Mouse (Mus musculus): ENCODE data around the gene Gm17349. TPM values are rescaled to one million over a fixed set of nuclear protein-coding genes. Genes with fewer than 3 reads are reported as not detected.
A peak's percentile ranks its signal among the peaks of the same experiment; 100 is the strongest.
"Not testable (repeated sequence)": the region's sequence is repeated elsewhere in the genome, so short reads cannot be mapped to it uniquely, and the experiment has no call there.

The Gm17349 gene
- not detected for polyA plus RNA-seq (2017; shearing (Covaris generic))

DNA sequence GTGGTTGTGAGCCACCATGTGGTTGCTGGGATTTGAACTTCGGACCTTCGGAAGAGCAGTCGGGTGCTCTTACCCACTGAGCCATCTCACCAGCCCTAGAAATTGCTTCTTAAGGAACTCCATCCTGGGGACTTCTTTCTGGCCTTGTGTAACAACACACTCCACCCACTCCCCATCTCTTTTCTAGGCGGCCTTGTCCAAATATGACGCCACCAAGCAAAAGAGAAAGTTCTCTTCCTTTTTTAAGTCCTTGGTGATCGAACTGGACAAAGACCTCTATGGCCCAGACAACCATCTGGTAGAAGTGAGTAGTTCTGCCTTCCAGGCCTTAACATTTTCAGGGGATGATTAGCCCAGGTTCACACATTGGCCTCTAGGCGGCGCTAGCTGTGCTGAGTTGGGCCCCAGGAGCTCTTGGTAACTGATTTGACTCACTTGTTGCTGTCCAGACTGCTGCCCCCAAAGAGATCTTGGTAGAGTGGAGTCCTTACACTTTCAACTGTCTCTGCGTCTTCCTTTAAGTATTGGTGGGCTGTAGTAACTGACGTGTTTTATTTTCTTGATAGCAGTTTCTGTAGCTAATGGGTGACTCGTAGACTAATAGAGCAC is at the start of gene Gm17349:
Gene Gm17349 (minus strand): TSS at position 51 of the 609 bp plus-strand sequence.
- ATAC-seq = peak; percentile 42

DNA sequence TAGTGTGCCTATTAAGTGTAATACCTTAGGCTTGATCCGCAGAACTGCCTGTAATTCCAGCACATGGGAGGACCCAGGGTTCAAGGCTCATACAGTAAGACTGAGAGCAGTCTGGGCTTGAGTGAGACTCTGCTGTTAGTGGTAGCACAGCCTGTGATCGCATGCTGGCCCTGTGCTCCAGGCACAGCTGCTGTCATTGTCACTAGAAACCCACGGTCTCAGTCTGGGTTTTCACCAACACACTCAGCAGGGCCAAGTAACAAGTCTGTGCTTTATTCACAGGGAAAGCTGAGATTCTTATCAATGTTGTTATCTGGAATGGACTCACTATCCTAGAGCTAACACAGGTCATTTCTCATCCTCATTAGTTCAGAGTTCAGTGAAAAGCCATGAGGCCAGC is 48.9 kb upstream of the Gm17349 start:
- no peak for ATAC-seq

DNA sequence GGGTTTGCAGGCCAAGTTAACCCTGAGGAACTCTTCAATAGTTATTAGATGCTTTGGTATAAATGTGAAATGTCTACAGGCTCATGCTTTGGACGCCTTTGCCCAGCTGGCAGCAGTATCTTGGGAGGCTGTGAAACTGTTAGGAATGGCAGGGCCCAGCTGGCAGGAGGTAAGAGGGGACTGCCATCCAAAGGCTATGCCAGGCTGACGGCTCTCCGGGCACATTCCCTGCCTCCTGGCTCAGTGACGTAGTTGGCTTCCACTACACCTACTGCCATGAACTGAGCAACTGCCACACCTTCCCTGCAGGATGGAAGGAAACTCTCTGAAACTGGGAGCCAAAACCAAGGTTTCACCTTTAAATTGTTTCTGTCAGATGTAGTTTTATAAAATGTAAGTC is 34.9 kb upstream of the Gm17349 start:
- ATAC-seq = no peak

GRCm38 (mm10) chr15:99736675-99737074 is 31.4 kb upstream of the Gm17349 start:
- ATAC-seq = no peak

GRCm38 (mm10) chr15:99735631-99736030 is 30.3 kb upstream of the Gm17349 start:
- ATAC-seq = no peak

DNA sequence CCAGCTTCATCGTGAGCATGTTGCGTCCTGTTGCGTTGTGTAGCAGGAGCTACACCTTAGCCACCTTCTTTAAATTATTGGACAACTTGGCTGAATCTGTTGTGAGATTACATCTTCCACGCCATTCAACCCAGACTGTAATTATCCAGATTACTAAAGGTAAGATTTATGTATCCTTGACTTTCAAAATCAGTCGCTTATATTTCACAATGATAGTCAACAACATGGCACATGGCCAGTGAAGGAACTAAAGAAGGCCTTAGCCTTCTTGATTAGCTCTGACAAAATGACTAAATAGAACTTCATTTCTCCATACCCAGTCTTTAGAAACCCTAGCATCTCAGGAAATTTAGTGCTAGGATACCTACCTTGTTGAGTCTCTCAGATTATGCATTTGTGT is 27.9 kb upstream of the Gm17349 start:
- ATAC-seq = no peak

GRCm38 (mm10) chr15:99731678-99732077 is 26.4 kb upstream of the Gm17349 start:
- no peak for ATAC-seq

- no peak for ATAC-seq
Measured at GRCm38 (mm10) chr15:99731167-99731566, 25.9 kb upstream of the Gm17349 start.

- no peak for ATAC-seq
Measured at GRCm38 (mm10) chr15:99729056-99729783, 23.9 kb upstream of the Gm17349 start.

DNA sequence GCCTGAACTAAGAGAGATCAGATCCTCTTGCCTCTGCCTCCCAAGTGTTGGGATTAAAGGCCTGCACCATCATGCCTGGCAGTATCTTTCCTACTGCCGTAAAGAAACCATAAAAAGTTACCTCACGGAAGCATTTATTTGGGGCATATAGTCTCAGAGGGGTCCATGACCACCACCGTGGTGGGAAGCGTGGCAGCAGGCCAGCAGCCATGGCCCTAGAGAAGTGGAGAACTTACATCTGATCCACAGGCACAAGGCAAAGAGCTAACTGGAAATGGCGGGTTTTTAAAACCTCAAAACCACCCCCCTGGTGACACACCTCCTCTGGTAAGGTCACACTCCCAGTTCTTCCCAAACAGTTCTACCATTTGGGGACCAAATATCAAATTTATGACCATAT is 22.9 kb upstream of the Gm17349 start:
- no peak for ATAC-seq

DNA sequence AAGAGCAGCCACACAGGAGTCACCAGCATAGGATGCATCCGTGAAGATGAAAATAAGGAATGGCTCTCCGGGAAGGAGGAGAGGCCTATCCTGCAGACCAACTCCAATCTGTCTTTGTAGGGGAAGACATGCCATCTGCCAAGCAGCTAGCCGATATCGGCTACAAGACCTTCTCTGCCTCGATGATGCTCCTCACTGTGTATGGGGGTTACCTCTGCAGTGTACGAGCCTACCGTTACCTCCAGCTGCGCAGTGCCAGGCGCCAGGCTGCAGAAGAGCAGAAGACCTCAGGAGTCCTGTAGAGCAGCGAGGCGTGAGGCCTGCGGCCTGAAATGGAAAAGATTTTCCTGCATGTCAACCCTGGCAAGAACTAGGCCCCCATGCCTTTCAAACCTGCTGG is 22.2 kb upstream of the Gm17349 start:
- ATAC-seq = no peak

GRCm38 (mm10) chr15:99727039-99727438 is 21.7 kb upstream of the Gm17349 start:
- not testable (repeated sequence) for ATAC-seq

DNA sequence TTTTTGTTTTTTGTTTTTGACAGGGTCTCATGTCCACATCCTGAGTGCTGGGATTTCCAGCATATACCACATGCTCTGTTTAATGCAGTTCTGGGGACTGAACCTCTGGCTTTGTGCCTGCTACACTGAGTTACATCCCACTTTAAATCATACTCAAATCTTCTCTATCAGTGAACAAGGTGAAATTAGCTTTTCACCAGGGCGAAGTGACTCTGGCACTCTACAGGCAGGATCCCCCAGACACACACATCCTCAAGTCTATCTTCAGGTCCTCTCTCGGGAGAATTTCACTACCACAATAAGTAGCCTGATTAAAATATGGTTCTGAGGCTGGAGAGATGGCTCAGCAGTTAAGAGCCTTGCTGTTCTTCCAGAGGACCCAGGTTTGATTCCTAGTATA is 21.3 kb upstream of the Gm17349 start:
- ATAC-seq = no peak

GRCm38 (mm10) chr15:99725341-99726155 is 20.3 kb upstream of the Gm17349 start, which contains the start of gene Cox14:
TSS of gene Cox14 (plus strand) at chr15:99725618.
- ATAC-seq = peak; percentile 90

- no peak for ATAC-seq
Measured at GRCm38 (mm10) chr15:99724292-99725021, 19.2 kb upstream of the Gm17349 start.

GRCm38 (mm10) chr15:99723515-99724291 is 18.4 kb upstream of the Gm17349 start:
- ATAC-seq = no peak

GRCm38 (mm10) chr15:99723120-99723514 is 17.8 kb upstream of the Gm17349 start:
- ATAC-seq = no peak

DNA sequence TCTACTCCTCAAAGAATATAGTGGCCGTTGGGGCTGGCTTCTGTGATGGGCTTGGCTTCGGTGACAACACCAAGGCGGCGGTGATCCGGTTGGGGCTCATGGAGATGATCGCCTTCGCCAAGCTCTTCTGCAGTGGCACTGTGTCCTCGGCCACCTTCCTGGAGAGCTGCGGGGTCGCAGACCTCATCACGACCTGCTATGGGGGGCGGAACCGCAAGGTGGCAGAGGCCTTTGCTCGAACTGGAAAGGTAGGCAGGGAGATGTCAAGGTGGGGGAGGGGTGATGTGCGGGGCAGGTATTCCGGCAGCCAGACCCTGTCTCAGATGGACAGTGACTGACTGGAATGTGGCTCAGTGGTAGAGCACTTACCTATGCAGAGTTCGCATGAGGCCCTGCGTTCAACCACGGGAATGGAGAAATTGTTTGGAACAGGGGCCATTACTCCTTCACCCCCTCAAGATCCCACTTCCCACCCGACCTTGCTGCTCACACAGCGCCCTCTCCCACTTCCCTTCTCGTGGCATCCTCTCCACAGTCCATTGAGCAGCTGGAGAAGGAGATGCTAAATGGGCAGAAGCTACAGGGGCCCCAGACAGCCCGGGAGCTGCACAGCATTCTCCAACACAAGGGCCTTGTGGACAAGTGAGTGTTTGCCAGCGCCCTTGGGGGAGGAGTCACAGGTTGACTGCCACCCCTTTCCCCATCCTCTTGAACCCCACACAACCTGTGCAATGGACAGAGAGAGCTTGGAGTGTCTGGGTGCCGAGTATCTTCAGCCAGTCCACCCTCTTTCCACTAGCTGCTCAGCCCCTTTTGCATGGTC is 16.8 kb upstream of the Gm17349 start:
- no peak for ATAC-seq

DNA sequence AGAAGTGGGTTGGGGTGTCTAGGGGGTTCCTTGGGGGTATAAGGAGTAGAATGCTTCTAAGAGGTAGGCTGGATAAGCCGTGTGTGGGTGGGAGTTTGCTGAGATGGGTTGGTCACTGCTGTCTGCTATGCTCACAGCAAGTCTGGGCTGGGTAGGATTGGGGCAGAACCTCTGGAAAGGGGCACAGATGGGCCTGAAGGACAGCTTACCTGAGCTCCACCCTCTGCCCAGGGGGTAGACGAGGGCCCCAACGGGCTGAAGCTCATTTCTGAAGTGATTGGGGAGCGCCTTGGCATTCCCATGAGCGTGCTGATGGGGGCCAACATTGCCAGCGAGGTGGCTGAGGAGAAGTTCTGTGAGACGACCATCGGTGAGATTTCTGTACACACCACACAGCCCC is 14.6 kb upstream of the Gm17349 start:
- no peak for ATAC-seq

DNA sequence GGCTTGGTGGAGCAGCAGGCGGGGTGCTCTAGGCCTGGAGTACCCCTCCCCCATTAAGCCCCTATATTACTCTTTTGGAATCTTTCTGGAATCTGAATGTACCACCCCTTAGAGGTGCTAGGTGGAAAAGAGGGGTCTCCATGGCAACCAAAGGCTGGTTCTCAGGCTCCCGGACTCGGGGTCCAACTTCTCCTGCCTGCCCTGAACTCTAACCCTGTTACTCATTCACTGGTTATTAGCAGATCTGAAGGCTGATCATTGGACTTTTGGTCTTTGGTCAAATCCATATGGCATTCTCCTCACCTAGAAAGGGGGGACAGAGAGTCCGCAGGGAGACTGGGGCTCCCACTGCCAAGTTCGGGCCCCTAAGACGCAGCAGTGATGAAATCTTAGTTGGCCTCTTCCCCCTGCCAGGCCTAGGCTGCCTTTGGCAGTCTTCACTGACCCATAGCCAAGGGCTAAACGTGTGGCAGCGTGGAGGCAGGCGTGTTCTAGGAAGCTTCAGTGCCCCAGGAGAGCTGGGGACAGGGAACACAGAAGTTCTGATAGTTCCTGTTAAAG is 13.3 kb upstream of the Gm17349 start:
- ATAC-seq = no peak
